Comparison of ENCODE assay signal across 16 mouse cellular contexts in genomic region chr1:138542170-138542515, GRCm38 (mm10).
DNase-seq lines count a peak whose midpoint lies in the region; ATAC-seq lines count a peak whose summit lies in the region.
"Had no signal": no experiment of that assay in that cellular context is flagged by ENCODE, and none has a peak within 500 bp of the region (broad histone marks: within the 10 kb centered on the region; RNA-seq: fewer than 3 reads in every experiment).

No protein-coding gene starts in this region.

- no peak for ATAC-seq in limb, embryonic 13.5 days (ENCODE audit: low FRiP score, low read depth)
- no peak for ATAC-seq in limb, embryonic 15.5 days (ENCODE audit: insufficient number of reproducible peaks, low FRiP score, low TSS enrichment, low read depth)
- ATAC-seq in stomach, embryonic 15.5 days (ENCODE audit: insufficient read depth, low FRiP score, low read depth) = no peak
- no peak for ATAC-seq in forebrain, embryonic 12.5 days (ENCODE audit: low FRiP score)
- no peak for ATAC-seq in hindbrain, embryonic 16.5 days
- ATAC-seq: liver, embryonic 12.5 days; lung, postnatal 0 days; Patski had no signal

- H3K4me3 ChIP-seq in limb, embryonic 13.5 days = no peak overlapping the region
- no peak overlapping the region for H3K4me3 ChIP-seq in limb, embryonic 10.5 days
- no peak overlapping the region for H3K4me3 ChIP-seq in brown adipose tissue, adult 24 weeks (ENCODE audit: insufficient read depth, low read depth, low read length)
- H3K4me3 ChIP-seq in limb, embryonic 15.5 days = no peak overlapping the region
- no peak overlapping the region for H3K4me3 ChIP-seq in stomach, embryonic 15.5 days (replicated peaks)
- no peak overlapping the region for H3K4me3 ChIP-seq in forebrain, embryonic 12.5 days (replicated peaks)
- H3K4me3 ChIP-seq in hindbrain, embryonic 16.5 days (ENCODE audit: low read length) = no peak overlapping the region
- H3K4me3 ChIP-seq: hindbrain, embryonic 15.5 days; liver, embryonic 12.5 days had no signal

- H3K27ac ChIP-seq in limb, embryonic 13.5 days = peak overlapping the region; percentile 6; the same call in 1 of the 2 replicates
- H3K27ac ChIP-seq in limb, embryonic 10.5 days = no peak overlapping the region
- H3K27ac ChIP-seq in brown adipose tissue, adult 24 weeks (replicated peaks; ENCODE audit: low read depth, low read length) = peak overlapping the region; percentile 23; the same call in 1 of the 2 replicates
- peak overlapping the region; percentile 28 for H3K27ac ChIP-seq in limb, embryonic 15.5 days
- peak overlapping the region; percentile 16; the same call in 1 of the 2 replicates for H3K27ac ChIP-seq in stomach, embryonic 15.5 days
- no peak overlapping the region for H3K27ac ChIP-seq in forebrain, embryonic 12.5 days
- no peak overlapping the region for H3K27ac ChIP-seq in hindbrain, embryonic 16.5 days (ENCODE audit: low read depth, low read length)
- H3K27ac ChIP-seq: hindbrain, embryonic 15.5 days; liver, embryonic 12.5 days had no signal

- H3K36me3 ChIP-seq in limb, embryonic 13.5 days = no peaks in the 10 kb centered on the region
- H3K36me3 ChIP-seq in limb, embryonic 10.5 days = no peaks in the 10 kb centered on the region
- H3K36me3 ChIP-seq in limb, embryonic 15.5 days = no peaks in the 10 kb centered on the region
- no peaks in the 10 kb centered on the region for H3K36me3 ChIP-seq in stomach, embryonic 15.5 days
- no peaks in the 10 kb centered on the region for H3K36me3 ChIP-seq in forebrain, embryonic 12.5 days (replicated peaks)
- no peaks in the 10 kb centered on the region for H3K36me3 ChIP-seq in hindbrain, embryonic 16.5 days (ENCODE audit: control insufficient read depth, insufficient read depth, low read length)
- H3K36me3 ChIP-seq: hindbrain, embryonic 15.5 days; liver, embryonic 12.5 days had no signal

- no peak for DNase-seq in limb, embryonic 10.5 days (ENCODE audit: low spot score)
- DNase-seq: cerebellum, adult 2 months; heart, postnatal 10 days; kidney, postnatal 25 days; thymus, adult 2 months had no signal

- H3K4me2 ChIP-seq in limb, embryonic 13.5 days (replicated peaks) = no peak overlapping the region
- H3K4me2 ChIP-seq in limb, embryonic 15.5 days = no peak overlapping the region
- H3K4me2 ChIP-seq in stomach, embryonic 15.5 days = no peak overlapping the region
- H3K4me2 ChIP-seq in forebrain, embryonic 12.5 days = no peak overlapping the region
- H3K4me2 ChIP-seq in hindbrain, embryonic 16.5 days (ENCODE audit: low read length) = no peak overlapping the region
- H3K4me2 ChIP-seq: hindbrain, embryonic 15.5 days; liver, embryonic 12.5 days; midbrain, embryonic 11.5 days had no signal

- H3K9ac ChIP-seq in limb, embryonic 13.5 days = no peak overlapping the region
- no peak overlapping the region for H3K9ac ChIP-seq in limb, embryonic 15.5 days
- no peak overlapping the region for H3K9ac ChIP-seq in stomach, embryonic 15.5 days
- no peak overlapping the region for H3K9ac ChIP-seq in forebrain, embryonic 12.5 days
- no peak overlapping the region for H3K9ac ChIP-seq in hindbrain, embryonic 16.5 days (ENCODE audit: low read depth, low read length)
- H3K9ac ChIP-seq: hindbrain, embryonic 15.5 days; liver, embryonic 12.5 days had no signal

- peaks cover 13% of the 10 kb centered on the region; the same call in 1 of the 2 replicates for H3K4me1 ChIP-seq in limb, embryonic 13.5 days
- H3K4me1 ChIP-seq in limb, embryonic 10.5 days = peaks cover 26% of the 10 kb centered on the region
- H3K4me1 ChIP-seq in brown adipose tissue, adult 24 weeks (ENCODE audit: control insufficient read depth, insufficient read depth, insufficient read length, low read length) = 0 out of 2 replicates have a peak, but pooled peaks cover 2% of the 10 kb centered on the region
- peaks cover 8% of the 10 kb centered on the region; the same call in 1 of the 2 replicates for H3K4me1 ChIP-seq in limb, embryonic 15.5 days
- 0 out of 2 replicates have a peak, but pooled peaks cover 3% of the 10 kb centered on the region for H3K4me1 ChIP-seq in stomach, embryonic 15.5 days
- 0 out of 2 replicates have a peak, but pooled peaks cover 7% of the 10 kb centered on the region for H3K4me1 ChIP-seq in forebrain, embryonic 12.5 days
- no peaks in the 10 kb centered on the region for H3K4me1 ChIP-seq in hindbrain, embryonic 16.5 days (ENCODE audit: control insufficient read depth, insufficient read depth, low read depth, low read length)
- H3K4me1 ChIP-seq: hindbrain, embryonic 15.5 days; liver, embryonic 12.5 days had no signal

- 60% methylated on average over 1 of the region's 1 CpGs for WGBS in limb, embryonic 13.5 days
- 86% methylated on average over 1 of the region's 1 CpGs for WGBS in limb, embryonic 10.5 days
- WGBS in limb, embryonic 15.5 days = 49% methylated on average over 1 of the region's 1 CpGs
- 67% methylated on average over 1 of the region's 1 CpGs for WGBS in stomach, embryonic 15.5 days
- 97% methylated on average over 1 of the region's 1 CpGs for WGBS in forebrain, embryonic 12.5 days
- WGBS in hindbrain, embryonic 16.5 days = 86% methylated on average over 1 of the region's 1 CpGs

- no peaks in the 10 kb centered on the region for H3K9me3 ChIP-seq in limb, embryonic 13.5 days
- no peaks in the 10 kb centered on the region for H3K9me3 ChIP-seq in limb, embryonic 10.5 days (replicated peaks)
- no peaks in the 10 kb centered on the region for H3K9me3 ChIP-seq in limb, embryonic 15.5 days
- H3K9me3 ChIP-seq in stomach, embryonic 15.5 days = no peaks in the 10 kb centered on the region
- no peaks in the 10 kb centered on the region for H3K9me3 ChIP-seq in forebrain, embryonic 12.5 days
- no peaks in the 10 kb centered on the region for H3K9me3 ChIP-seq in hindbrain, embryonic 16.5 days (ENCODE audit: control insufficient read depth, low read length)
- H3K9me3 ChIP-seq: hindbrain, embryonic 15.5 days; liver, embryonic 12.5 days had no signal

- no peaks in the 10 kb centered on the region for H3K27me3 ChIP-seq in limb, embryonic 13.5 days
- no peaks in the 10 kb centered on the region for H3K27me3 ChIP-seq in limb, embryonic 10.5 days (ENCODE audit: low read depth, poor library complexity, severe bottlenecking)
- H3K27me3 ChIP-seq in limb, embryonic 15.5 days = no peaks in the 10 kb centered on the region
- H3K27me3 ChIP-seq in stomach, embryonic 15.5 days (replicated peaks) = no peaks in the 10 kb centered on the region
- no peaks in the 10 kb centered on the region for H3K27me3 ChIP-seq in forebrain, embryonic 12.5 days
- no peaks in the 10 kb centered on the region for H3K27me3 ChIP-seq in hindbrain, embryonic 16.5 days (replicated peaks; ENCODE audit: control insufficient read depth, insufficient read depth, low read length)
- H3K27me3 ChIP-seq: hindbrain, embryonic 15.5 days; liver, embryonic 12.5 days; Patski had no signal

Comparison
In these comparisons a context has a peak if more than half of its experiments do, and no peak if none do; other contexts are left out.
1. H3K27ac ChIP-seq: peak in limb, embryonic 13.5 days (single experiment), brown adipose tissue, adult 24 weeks (single experiment), limb, embryonic 15.5 days (single experiment) and stomach, embryonic 15.5 days (single experiment); none in limb, embryonic 10.5 days (single experiment), forebrain, embryonic 12.5 days (single experiment) and hindbrain, embryonic 16.5 days (single experiment).